Mouse (Mus musculus) lung, embryonic 15.5 days (tissue): ENCODE data around the gene Coa4. TPM values are rescaled to one million over a fixed set of nuclear protein-coding genes. Genes with fewer than 3 reads are reported as not detected.

Experiments used
- ATAC-seq: fragments of 200-750 bp; cut with Nextera tagmentation; 2 replicates; pipeline ENCODE4 v1.8.0; 2017; ENCODE audit warnings: moderate number of reproducible peaks, borderline replicate concordance; ENCODE audit not compliant: low FRiP score, low TSS enrichment; ENCODE audit errors: extremely low read depth
- H3K27ac ChIP-seq: fragments of 300-500 bp; sonication (generic); 2 replicates; pipeline ENCODE4 v1.5.1; 2015; ENCODE audit warnings: moderate library complexity, mild to moderate bottlenecking, inconsistent platforms
- H3K27me3 ChIP-seq: fragments of 300-500 bp; sonication (generic); 2 replicates; pipeline ENCODE4 v1.6.1; 2015; ENCODE audit warnings: inconsistent platforms
- H3K36me3 ChIP-seq: fragments of 300-500 bp; sonication (generic); 2 replicates; pipeline ENCODE4 v1.6.1; 2015; ENCODE audit warnings: inconsistent platforms
- H3K4me1 ChIP-seq: fragments of 300-500 bp; sonication (generic); 2 replicates; pipeline ENCODE4 v1.6.1; 2015; ENCODE audit warnings: inconsistent platforms
- H3K4me2 ChIP-seq: fragments of 300-500 bp; sonication (generic); 2 replicates; pipeline ENCODE4 v1.6.1; 2015; ENCODE audit warnings: inconsistent platforms, mild to moderate bottlenecking, moderate library complexity
- H3K4me3 ChIP-seq: fragments of 300-500 bp; sonication (generic); 2 replicates; pipeline ENCODE4 v1.5.1; 2015; ENCODE audit warnings: mild to moderate bottlenecking, inconsistent platforms
- H3K9ac ChIP-seq: fragments of 300-500 bp; sonication (generic); 2 replicates; pipeline ENCODE4 v1.6.1; 2015; ENCODE audit warnings: inconsistent platforms
- H3K9me3 ChIP-seq: fragments of 300-500 bp; sonication (generic); 2 replicates; pipeline ENCODE4 v1.6.1; 2016; ENCODE audit warnings: inconsistent platforms
- WGBS: fragments of 180-500 bp; shearing (Covaris S2); methylation state at CpG from one replicate; pipeline ENCODE4 v1.1.7; 2015; 5-methylcytosine and 5-hydroxymethylcytosine counted together
- polyA plus RNA-seq: library from polyadenylated mRNA; unstranded; fragments of >200 nt; fragmentation: Nextera tagmentation; extraction: Ambion mirVana; gene quantifications from 2 replicates; pipeline ENCODE4 v1.2.1, GENCODE M21; 2015

The Coa4 gene
- polyA plus RNA-seq, 1 experiment from 2014 or later = 23.1 TPM

DNA sequence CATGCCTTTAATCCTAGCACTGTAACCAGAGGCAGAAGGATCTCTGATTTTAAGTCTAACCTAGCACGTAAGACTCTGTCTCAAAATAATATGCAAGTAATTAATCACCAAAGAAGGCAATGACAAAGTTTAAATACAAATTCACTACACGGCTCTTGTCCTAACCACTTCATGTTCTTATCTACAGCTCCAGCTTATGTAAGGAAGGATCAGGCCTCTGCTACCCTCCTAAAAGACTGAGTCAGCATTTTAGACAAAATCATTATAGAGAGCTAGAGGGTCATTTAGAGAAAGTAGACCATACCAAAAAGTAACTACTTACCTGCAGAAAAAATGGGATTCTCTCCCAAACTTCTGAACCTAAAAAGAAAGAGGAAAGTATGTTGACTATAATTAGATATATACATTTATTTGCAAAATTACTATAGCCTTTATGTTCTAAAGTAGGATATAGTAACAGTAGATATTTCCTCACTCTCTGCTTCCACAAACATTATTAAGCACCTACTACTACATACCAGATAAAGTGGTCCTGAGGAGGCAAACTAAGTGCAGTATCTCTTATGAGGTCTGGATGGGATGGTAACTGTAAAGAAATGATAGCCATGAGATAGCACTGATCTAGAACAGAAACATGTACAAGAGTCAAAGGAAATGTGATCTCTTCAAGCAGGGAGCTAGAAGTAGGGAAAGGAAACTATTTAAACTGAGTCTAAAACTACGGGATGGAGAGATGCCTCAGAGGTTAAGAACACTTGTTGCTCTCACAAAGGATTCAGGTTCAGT is 34.3 kb downstream of the Coa4 start:
- Histone ChIP-seq H3K9me3 (no peaks in the 10 kb centered on the region), H3K27ac (no peak overlapping the region), H3K4me3 (no peak overlapping the region), H3K36me3 (no peaks in the 10 kb centered on the region), H3K4me2 (no peak overlapping the region), H3K4me1 (no peaks in the 10 kb centered on the region), H3K9ac (no peak overlapping the region), H3K27me3 (no peaks in the 10 kb centered on the region)
- 63% methylated on average over 3 of the region's 3 CpGs for WGBS
- no peak for ATAC-seq

DNA sequence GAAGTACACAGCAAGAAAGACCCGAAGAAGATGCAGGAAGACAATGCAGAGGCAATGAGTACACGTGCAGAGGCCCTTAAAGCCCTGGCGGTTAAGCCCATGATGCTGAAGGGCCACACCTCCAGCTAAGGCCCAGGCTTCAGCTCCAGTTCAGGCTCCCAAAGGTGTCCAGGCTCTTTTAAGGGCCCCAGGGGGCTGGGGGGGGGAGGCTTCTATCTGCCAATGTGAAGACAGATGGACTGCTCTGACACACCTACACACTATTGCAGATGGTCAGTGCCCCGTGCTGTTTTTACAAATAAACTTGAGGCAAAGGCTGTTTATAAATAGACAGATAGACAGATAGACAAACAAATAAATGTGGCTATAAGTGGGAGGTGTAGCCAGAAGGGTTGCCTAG is 35.2 kb downstream of the Coa4 start:
- Histone ChIP-seq H3K9ac (no peak overlapping the region), H3K4me1 (no peaks in the 10 kb centered on the region), H3K4me3 (no peak overlapping the region), H3K9me3 (no peaks in the 10 kb centered on the region), H3K36me3 (no peaks in the 10 kb centered on the region), H3K27me3 (no peaks in the 10 kb centered on the region), H3K4me2 (no peak overlapping the region), H3K27ac (no peak overlapping the region)
- no peak for ATAC-seq
- WGBS = 69% methylated on average over 4 of the region's 4 CpGs

DNA sequence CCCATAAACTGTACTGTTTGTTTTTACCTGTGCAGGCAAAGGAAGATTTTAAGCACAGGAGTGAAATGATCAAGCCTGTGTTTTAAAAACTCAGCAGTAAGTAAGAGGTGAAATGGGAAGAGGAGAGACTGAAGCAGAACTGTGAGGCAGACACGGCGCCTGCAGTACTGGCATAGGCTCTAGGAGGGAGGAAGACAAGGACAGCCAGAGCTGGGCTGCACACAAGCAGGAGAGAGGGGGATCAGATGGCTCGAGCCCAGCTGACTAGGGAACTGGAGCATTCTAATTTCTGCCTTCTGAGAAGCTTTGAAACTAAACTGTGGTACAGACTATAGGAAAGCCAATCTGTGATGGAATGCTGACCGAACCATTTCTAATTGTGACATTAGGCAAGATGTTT is 35.8 kb downstream of the Coa4 start:
- H3K4me3 ChIP-seq = no peak overlapping the region
- H3K9ac ChIP-seq = no peak overlapping the region
- no peaks in the 10 kb centered on the region for H3K27me3 ChIP-seq
- H3K4me1 ChIP-seq = no peaks in the 10 kb centered on the region
- 80% methylated on average over 4 of the region's 4 CpGs for WGBS
- H3K27ac ChIP-seq = no peak overlapping the region
- no peak for ATAC-seq
- no peaks in the 10 kb centered on the region for H3K9me3 ChIP-seq
- no peaks in the 10 kb centered on the region for H3K36me3 ChIP-seq
- no peak overlapping the region for H3K4me2 ChIP-seq

DNA sequence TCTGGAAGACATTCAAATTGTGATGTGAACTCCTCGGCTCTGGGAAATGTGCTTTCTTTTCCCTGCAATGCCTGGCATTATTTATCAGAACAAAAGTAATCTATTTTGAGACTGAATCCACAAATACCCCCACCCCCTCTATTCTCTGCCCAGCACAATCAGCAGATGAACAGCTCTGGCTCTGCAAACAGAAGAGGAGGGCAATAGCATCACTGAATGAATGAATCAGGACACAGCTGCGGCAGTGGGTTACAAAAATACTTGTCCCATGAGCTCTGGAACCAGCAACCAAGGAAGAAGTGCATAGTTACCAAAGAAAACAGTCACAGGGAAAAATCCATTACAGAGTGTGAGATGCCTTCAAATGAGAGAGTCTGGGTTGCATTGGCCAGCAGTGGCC is 41.9 kb downstream of the Coa4 start:
- H3K4me1 ChIP-seq = peaks cover 4% of the 10 kb centered on the region
- WGBS = 85% methylated on average over 2 of the region's 2 CpGs

DNA sequence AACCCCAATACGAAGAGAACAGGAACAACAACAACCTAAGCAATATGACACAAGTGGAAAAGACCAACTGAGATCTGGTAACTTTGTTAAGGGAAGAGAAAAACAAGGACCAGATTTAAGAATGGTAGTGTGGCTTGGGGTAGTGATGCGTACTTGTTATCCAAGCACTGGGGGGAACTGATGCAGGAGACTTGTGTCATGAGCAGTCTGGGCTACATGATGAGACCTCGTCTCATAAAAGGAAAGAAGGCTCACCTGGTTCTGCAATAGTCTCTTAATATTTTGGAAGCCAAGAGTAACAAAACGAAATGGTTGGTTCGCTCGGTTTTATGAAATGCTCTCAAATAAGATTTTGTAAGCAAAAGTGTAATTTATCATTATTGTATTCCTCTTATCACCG is 45.4 kb downstream of the Coa4 start:
- H3K9ac ChIP-seq = peak overlapping the region; percentile 75; the same call in 1 of the 2 replicates
- WGBS = 33% methylated on average over 7 of the region's 7 CpGs
- H3K27me3 ChIP-seq = no peaks in the 10 kb centered on the region
- no peaks in the 10 kb centered on the region for H3K9me3 ChIP-seq
- H3K27ac ChIP-seq = no peak overlapping the region
- H3K4me2 ChIP-seq = peak overlapping the region; percentile 81
- no peak for ATAC-seq
- no peaks in the 10 kb centered on the region for H3K36me3 ChIP-seq
- peaks cover 4% of the 10 kb centered on the region for H3K4me1 ChIP-seq
- H3K4me3 ChIP-seq = peak overlapping the region; percentile 66

More for the DNA sequence above, 41.9 kb downstream of the Coa4 start:
- H3K4me3 ChIP-seq = no peak overlapping the region
- H3K9me3 ChIP-seq = no peaks in the 10 kb centered on the region
- H3K36me3 ChIP-seq = no peaks in the 10 kb centered on the region
- H3K4me2 ChIP-seq = no peak overlapping the region
- no peak overlapping the region for H3K9ac ChIP-seq
- no peak overlapping the region for H3K27ac ChIP-seq
- H3K27me3 ChIP-seq = no peaks in the 10 kb centered on the region
- ATAC-seq = no peak

DNA sequence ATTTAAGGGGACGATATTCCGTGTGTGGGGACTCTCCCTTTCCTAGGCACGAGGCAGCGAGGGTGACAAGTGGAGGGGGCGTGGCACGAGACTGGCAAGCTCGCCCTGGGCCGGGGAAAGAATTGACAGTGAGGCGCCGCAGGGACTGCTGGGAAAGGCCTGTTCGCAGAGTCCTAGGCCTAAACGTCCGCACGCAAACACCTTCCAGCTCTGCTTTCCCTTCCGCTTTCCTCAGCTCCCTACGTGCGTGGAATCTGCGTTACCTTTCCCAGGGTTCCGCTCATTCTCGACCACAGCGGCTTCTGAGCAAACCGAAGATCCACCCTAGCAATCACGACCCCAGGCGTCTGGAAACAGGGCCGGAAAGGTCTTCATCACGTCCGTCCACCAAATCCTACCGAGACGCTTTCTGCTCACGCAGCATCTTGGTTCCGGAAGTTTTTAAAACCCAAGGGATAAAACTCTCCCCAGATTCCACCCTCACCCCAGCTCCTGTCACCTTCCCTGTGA is 45.9 kb downstream of the Coa4 start:
- H3K27me3 ChIP-seq = no peaks in the 10 kb centered on the region
- peak overlapping the region; percentile 81 for H3K4me2 ChIP-seq
- ATAC-seq = peak; percentile 86
- H3K36me3 ChIP-seq = no peaks in the 10 kb centered on the region
- under 1% methylated on average over 31 of the region's 31 CpGs for WGBS
- H3K4me1 ChIP-seq = peaks cover 4% of the 10 kb centered on the region
- H3K4me3 ChIP-seq = peak overlapping the region; percentile 66
- H3K27ac ChIP-seq = peak overlapping the region; percentile 90
- H3K9me3 ChIP-seq = no peaks in the 10 kb centered on the region
- H3K9ac ChIP-seq = peak overlapping the region; percentile 75

DNA sequence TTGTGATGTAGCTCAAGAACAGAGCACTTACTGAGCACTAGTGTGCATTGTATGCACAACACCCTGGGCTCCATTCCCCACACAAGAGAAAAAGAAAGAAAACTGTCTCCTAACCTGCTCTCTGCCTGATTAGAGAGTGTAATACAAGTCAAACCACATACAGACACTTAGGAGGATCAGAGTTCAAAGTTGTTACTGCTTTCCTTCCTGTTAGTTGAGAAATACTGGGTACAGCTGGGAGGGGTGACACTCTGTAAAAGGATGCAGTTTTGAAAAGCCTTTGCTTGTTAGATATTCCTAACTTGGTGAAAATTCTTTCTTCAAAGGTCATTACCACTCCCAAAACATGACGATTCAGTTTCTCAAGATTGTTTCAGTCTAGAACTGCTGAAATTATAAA is 52.9 kb downstream of the Coa4 start:
- no peak overlapping the region for H3K9ac ChIP-seq
- no peaks in the 10 kb centered on the region for H3K27me3 ChIP-seq
- H3K27ac ChIP-seq = no peak overlapping the region
- H3K36me3 ChIP-seq = no peaks in the 10 kb centered on the region
- no peak overlapping the region for H3K4me3 ChIP-seq
- no peak for ATAC-seq
- 53% methylated on average over 1 of the region's 1 CpGs for WGBS
- no peak overlapping the region for H3K4me2 ChIP-seq
- no peaks in the 10 kb centered on the region for H3K4me1 ChIP-seq
- no peaks in the 10 kb centered on the region for H3K9me3 ChIP-seq

Other genes starting within 250 kb of the Coa4 start
- 20.0 and 20.7 TPM in 2 replicates for gene C2cd3, start 164.8 kb upstream of the Coa4 start, polyA plus RNA-seq
- 61.6 and 63.5 TPM in 2 replicates for gene Ppme1, start 164.8 kb upstream of the Coa4 start, polyA plus RNA-seq
- gene Ucp3, start 64.1 kb upstream of the Coa4 start, polyA plus RNA-seq = 0.06 TPM in 1 of 2 replicates, not detected in the other
- gene Ucp2, start 43.7 kb upstream of the Coa4 start, polyA plus RNA-seq = 246 and 279 TPM in 2 replicates
- 4.1 and 4.2 TPM in 2 replicates for gene Dnajb13, start 22.1 kb upstream of the Coa4 start, polyA plus RNA-seq
- gene Rab6a, start 70.3 kb downstream of the Coa4 start, polyA plus RNA-seq = 85.2 and 90.7 TPM in 2 replicates
- gene Mrpl48, start 71.2 kb downstream of the Coa4 start, polyA plus RNA-seq = 77.0 and 82.1 TPM in 2 replicates
- gene Plekhb1, start 125.3 kb downstream of the Coa4 start, polyA plus RNA-seq = 18.3 and 20.4 TPM in 2 replicates
- gene Fam168a, start 169.6 kb downstream of the Coa4 start, polyA plus RNA-seq = 36.9 and 37.7 TPM in 2 replicates